Mouse (Mus musculus): ENCODE measurements around the gene Fut11. TPM values are rescaled to one million over a fixed set of nuclear protein-coding genes. Genes with fewer than 3 reads are reported as not detected.

Fut11 gene
- polyA plus RNA-seq, 1 experiment, result not detected

GRCm38 (mm10) chr14:20693589-20694101 is 1.1 kb upstream of the Fut11 start:
- 92% methylated on average over 10 of the region's 10 CpGs for WGBS
- H3K27ac ChIP-seq (ENCODE audit: insufficient read depth, low read depth, low read length), result no peak overlapping the region

GRCm38 (mm10) chr14:20694185-20694883 is 434 bp upstream of the Fut11 start:
- WGBS, result 41% methylated on average over 13 of the region's 13 CpGs
- Histone ChIP-seq H3K27ac (ENCODE audit: insufficient read depth, low read depth, low read length) (peak overlapping the region; percentile 39), H3K4me3 (ENCODE audit: insufficient read depth, low read depth, low read length) (peak overlapping the region; percentile 88), H3K4me1 (ENCODE audit: control insufficient read depth, insufficient read depth, low read length) (peaks cover 10% of the 10 kb centered on the region)
- TF ChIP-seq CTCF (IDR thresholded peaks at IDR 0.05; ENCODE audit: insufficient read depth, low read depth, low read length) (no peak), POLR2A (IDR thresholded peaks at IDR 0.05; ENCODE audit: insufficient read depth, low read depth, low read length) (no peak)

More at GRCm38 (mm10) chr14:20693589-20694101, 1.1 kb upstream of the Fut11 start:
- TF ChIP-seq POLR2A (IDR thresholded peaks at IDR 0.05; ENCODE audit: insufficient read depth, low read depth, low read length) (no peak), CTCF (IDR thresholded peaks at IDR 0.05; ENCODE audit: insufficient read depth, low read depth, low read length) (no peak)
- peaks cover 10% of the 10 kb centered on the region for H3K4me1 ChIP-seq (ENCODE audit: control insufficient read depth, insufficient read depth, low read length)
- no peak overlapping the region for H3K4me3 ChIP-seq (ENCODE audit: insufficient read depth, low read depth, low read length)

- H3K27ac ChIP-seq (ENCODE audit: insufficient read depth, low read depth, low read length), result no peak overlapping the region
- peak overlapping the region; percentile 88 for H3K4me3 ChIP-seq (ENCODE audit: insufficient read depth, low read depth, low read length)
- WGBS, result 6% methylated on average over 27 of the region's 27 CpGs
- H3K4me1 ChIP-seq (ENCODE audit: control insufficient read depth, insufficient read depth, low read length), result peaks cover 12% of the 10 kb centered on the region
- TF ChIP-seq POLR2A (IDR thresholded peaks at IDR 0.05; ENCODE audit: insufficient read depth, low read depth, low read length) (no peak), CTCF (IDR thresholded peaks at IDR 0.05; ENCODE audit: insufficient read depth, low read depth, low read length) (no peak)
Observed at GRCm38 (mm10) chr14:20695761-20696520, 1.2 kb downstream of the Fut11 start.

- no peak for TF ChIP-seq POLR2A (IDR thresholded peaks at IDR 0.05; ENCODE audit: insufficient read depth, low read depth, low read length)
- TF ChIP-seq CTCF (IDR thresholded peaks at IDR 0.05; ENCODE audit: insufficient read depth, low read depth, low read length), result no peak
- peak overlapping the region; percentile 10; the same call in 1 of the 2 replicates for H3K27ac ChIP-seq (ENCODE audit: insufficient read depth, low read depth, low read length)
Observed at GRCm38 (mm10) chr14:20696986-20697385, 2.2 kb downstream of the Fut11 start.

DNA sequence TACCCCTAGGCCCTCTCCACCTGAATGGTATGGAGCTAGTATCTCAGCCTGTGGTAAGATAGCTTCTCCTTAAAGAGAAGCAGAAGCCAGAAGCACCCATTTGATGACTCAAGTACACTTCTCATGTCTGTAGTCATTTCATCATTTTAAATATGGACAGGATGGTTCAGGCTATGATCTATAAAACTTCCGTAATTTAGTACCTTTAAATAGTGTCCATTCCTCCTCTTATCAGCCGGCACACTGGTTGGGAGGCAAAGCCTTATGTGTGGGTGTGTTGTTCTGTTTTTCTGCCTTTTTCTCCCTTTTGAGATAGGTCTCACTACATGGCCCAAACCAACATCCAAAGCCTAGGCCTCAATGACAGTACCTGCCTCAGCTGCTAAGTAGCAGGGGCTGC is 3.7 kb downstream of the Fut11 start:
- H3K27ac ChIP-seq (ENCODE audit: insufficient read depth, low read depth, low read length), result no peak overlapping the region
- peaks cover 12% of the 10 kb centered on the region for H3K4me1 ChIP-seq (ENCODE audit: control insufficient read depth, insufficient read depth, low read length)
- 45% methylated on average over 2 of the region's 2 CpGs for WGBS
- TF ChIP-seq CTCF (IDR thresholded peaks at IDR 0.05; ENCODE audit: insufficient read depth, low read depth, low read length) (no peak), POLR2A (IDR thresholded peaks at IDR 0.05; ENCODE audit: insufficient read depth, low read depth, low read length) (no peak)
- no peak overlapping the region for H3K4me3 ChIP-seq (ENCODE audit: insufficient read depth, low read depth, low read length)

More at GRCm38 (mm10) chr14:20696986-20697385, 2.2 kb downstream of the Fut11 start:
- Histone ChIP-seq H3K4me1 (ENCODE audit: control insufficient read depth, insufficient read depth, low read length) (peaks cover 12% of the 10 kb centered on the region), H3K4me3 (ENCODE audit: insufficient read depth, low read depth, low read length) (0 out of 2 replicates have a peak overlapping the region, but pooled peaks have one; percentile 29)
- WGBS, result 4% methylated on average over 1 of the region's 1 CpGs

- TF ChIP-seq POLR2A (IDR thresholded peaks at IDR 0.05; ENCODE audit: insufficient read depth, low read depth, low read length), result no peak
- no peak for TF ChIP-seq CTCF (IDR thresholded peaks at IDR 0.05; ENCODE audit: insufficient read depth, low read depth, low read length)
- H3K4me1 ChIP-seq (ENCODE audit: control insufficient read depth, insufficient read depth, low read length), result peaks cover 8% of the 10 kb centered on the region
- no peak overlapping the region for H3K27ac ChIP-seq (ENCODE audit: insufficient read depth, low read depth, low read length)
- no peak overlapping the region for H3K4me3 ChIP-seq (ENCODE audit: insufficient read depth, low read depth, low read length)
- 68% methylated on average over 3 of the region's 3 CpGs for WGBS
Observed at GRCm38 (mm10) chr14:20700362-20700761, 5.6 kb downstream of the Fut11 start.

GRCm38 (mm10) chr14:20701554-20701953 is 6.8 kb downstream of the Fut11 start:
- TF ChIP-seq POLR2A (IDR thresholded peaks at IDR 0.05; ENCODE audit: insufficient read depth, low read depth, low read length) (no peak), CTCF (IDR thresholded peaks at IDR 0.05; ENCODE audit: insufficient read depth, low read depth, low read length) (no peak)
- 57% methylated on average over 8 of the region's 8 CpGs for WGBS
- Histone ChIP-seq H3K4me3 (ENCODE audit: insufficient read depth, low read depth, low read length) (no peak overlapping the region), H3K27ac (ENCODE audit: insufficient read depth, low read depth, low read length) (no peak overlapping the region), H3K4me1 (ENCODE audit: control insufficient read depth, insufficient read depth, low read length) (peaks cover 4% of the 10 kb centered on the region; the same call in 1 of the 2 replicates)

- peak overlapping the region; percentile 65 for H3K27ac ChIP-seq (ENCODE audit: insufficient read depth, low read depth, low read length)
- peaks cover 4% of the 10 kb centered on the region; the same call in 1 of the 2 replicates for H3K4me1 ChIP-seq (ENCODE audit: control insufficient read depth, insufficient read depth, low read length)
- H3K4me3 ChIP-seq (ENCODE audit: insufficient read depth, low read depth, low read length), result peak overlapping the region; percentile 94
- 9% methylated on average over 15 of the region's 15 CpGs for WGBS
- TF ChIP-seq CTCF (IDR thresholded peaks at IDR 0.05; ENCODE audit: insufficient read depth, low read depth, low read length) (no peak), POLR2A (IDR thresholded peaks at IDR 0.05; ENCODE audit: insufficient read depth, low read depth, low read length) (no peak)
Observed at GRCm38 (mm10) chr14:20702096-20702740, 7.5 kb downstream of the Fut11 start.
